Mouse (Mus musculus): ENCODE measurements around the gene Tpi1.

The Tpi1 gene

DNA sequence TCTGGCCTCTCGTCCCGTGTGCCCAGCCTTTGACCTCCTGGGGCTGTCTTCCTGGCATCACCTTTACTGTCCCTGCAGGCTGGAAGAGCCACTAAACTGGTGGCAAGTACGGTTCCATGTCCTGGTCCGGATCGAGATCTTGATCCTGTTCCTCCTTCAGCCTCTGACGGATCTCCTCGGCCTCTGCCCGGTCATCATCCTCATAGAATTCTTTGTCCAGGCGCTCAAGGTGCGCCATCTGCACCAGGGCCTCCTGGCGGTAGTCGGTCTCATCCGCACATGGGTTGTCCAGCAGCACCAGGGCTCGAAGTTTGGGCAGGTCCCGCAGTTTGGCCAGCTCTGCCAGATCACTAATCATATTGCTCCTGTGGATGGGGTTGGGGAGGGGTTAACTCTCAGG is 43.6 kb downstream of the Tpi1 start:
- no peak for DNase-seq (ENCODE audit: low spot score)

DNA sequence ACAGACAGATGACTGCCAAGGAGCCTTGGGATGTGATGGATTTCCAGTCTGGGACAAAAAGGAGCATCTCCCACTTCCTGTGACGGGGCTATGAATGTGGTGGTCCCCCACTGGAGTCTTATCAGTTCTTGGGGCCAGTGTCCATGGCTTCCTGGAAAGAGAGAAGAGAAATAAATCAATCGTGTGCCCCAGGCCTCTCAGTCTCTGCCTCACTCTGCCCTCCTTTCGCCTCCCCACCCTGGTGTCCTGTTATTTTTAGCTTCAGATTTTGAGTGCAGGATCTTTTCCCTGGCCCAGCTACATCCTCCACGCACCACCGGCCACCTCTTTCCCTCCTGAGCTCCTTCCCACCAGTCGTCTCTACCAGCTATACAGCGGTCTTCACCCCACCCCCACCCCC is 44.1 kb downstream of the Tpi1 start:
- DNase-seq (ENCODE audit: low spot score) = no peak

DNA sequence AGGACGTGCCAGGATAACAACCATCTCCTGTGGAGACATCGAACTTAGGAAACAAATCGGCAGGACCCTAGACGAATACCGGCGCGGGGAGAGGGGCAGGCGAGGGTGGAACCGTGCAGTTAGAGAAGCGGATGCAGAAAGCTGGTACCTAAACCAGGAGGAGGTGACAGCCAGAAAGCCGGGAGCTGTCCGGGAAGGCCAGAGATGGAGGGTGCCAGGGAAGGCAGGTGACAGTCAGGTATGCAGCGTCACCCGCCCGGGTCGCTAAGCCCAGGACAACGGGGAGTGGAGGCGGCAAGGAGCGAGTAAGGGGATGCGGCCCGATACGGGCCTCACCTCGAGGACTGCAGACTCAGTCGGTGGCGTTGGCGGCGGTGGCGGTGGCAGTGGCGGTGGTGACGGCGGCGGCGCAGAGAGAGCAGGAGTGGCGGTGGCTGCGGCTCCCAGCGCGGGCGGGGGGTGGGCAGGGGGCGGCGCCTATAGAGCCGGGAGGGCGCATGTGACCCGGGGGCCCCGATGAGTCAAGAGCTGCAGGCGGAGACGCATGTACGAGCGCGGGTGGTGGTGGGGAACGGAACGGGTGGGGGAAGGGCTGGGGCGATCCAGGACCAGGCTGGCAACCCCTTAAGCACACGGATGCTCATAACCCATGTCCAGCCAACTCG is 44.9 kb downstream of the Tpi1 start, which contains the start of gene Eno2:
Gene Eno2 (minus strand): TSS at position 573 of the 665 bp plus-strand sequence.
- DNase-seq (ENCODE audit: low spot score) = no peak

DNA sequence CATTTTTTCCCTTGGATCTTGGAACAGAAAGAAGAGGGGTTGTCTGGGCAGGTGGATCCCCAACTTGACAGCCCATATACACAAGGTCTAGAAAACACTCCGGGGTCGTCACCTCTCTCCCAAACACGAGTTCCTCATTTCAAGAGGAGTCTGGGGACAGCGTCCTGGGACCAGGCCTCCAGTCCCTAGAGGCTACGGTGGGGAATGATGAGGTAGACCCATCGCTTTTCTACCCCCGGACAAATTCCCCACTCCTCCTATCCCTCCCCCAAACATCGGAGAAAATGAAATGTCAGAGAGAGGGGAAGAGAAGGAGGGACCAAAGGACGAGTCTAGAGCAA is 45.4 kb downstream of the Tpi1 start:
- no peak for DNase-seq (ENCODE audit: low spot score)

DNA sequence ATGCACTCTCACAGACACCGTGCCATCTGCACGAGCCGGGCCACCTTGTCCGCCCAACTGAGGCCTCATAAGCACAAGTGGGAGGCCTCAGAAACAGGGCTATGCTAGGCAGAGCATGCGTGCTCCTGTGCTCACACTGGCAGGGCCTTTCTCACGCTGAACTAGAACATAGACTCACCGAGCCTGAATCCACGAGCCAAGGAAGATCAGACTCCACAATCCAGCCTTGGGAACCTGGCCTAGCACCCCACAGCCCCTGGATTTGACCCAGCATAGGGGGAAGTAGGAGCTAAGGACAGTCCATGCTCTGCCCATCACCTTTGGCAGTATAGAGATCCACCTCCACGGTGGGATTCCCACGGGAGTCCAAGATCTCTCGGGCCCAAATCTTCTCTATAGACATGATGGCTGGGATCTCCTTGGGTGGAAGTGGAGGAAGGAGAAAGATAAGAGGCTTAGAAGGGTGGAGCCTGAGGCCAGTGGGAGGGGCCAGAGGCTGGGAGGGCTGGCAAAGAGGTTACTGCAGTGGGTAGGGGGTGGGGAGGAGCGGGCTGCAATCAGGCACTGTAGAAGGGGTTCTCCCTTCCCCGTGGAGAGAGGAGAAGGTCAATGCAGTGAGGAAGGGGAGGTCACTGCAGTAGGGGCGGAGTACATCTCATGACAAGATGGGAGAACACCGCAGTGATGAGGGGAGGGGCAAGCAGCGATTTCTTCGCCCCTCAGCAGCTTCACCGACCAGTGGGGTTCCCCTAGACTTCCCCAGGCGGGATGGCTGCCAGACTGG is 46.0 kb downstream of the Tpi1 start:
- no peak for DNase-seq (ENCODE audit: low spot score)

DNA sequence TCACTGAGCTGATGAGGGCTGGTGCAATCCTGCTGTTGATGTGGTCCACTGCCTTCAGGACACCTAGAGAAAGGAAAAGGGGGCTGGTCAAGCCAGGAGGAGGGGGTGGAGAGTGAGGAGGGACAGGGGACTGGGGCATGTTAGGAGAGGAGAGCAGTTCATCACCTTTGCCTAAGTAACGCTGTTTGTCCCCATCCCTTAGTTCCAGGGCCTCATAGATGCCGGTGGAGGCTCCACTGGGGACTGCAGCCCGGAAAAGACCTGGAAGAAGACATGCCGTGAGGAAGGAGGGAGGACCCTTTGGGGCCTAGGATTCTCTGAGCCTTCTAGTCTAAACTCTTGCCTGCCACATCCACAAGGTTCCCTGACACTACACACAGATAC is 46.6 kb downstream of the Tpi1 start:
- DNase-seq (ENCODE audit: low spot score) = no peak

DNA sequence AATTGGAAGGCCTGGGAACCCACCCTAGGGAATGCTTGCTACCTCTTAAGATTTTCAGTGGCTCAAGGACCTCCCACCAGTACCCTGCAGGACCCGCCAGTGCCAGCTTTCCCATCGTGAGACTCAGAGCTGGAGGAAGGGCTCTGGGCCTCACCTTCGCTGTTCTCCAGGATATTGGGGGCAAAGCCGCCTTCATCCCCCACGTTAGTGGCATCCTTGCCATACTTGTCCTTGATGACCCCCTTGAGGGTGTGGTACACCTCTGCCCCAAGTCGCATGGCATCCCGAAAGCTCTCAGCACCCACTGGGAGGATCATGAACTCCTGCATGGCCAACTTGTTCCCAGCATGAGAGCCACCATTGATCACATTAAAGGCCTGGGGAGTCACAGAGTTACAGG is 48.1 kb downstream of the Tpi1 start:
- DNase-seq (ENCODE audit: low spot score) = no peak

All from ovary, postnatal 10 days (tissue).